Mouse (Mus musculus): ENCODE data around the gene Rpl14. TPM values are rescaled to one million over a fixed set of nuclear protein-coding genes. Genes with fewer than 3 reads are reported as not detected.
"Not testable (repeated sequence)": the region's sequence is repeated elsewhere in the genome, so short reads cannot be mapped to it uniquely, and the experiment has no call there.

The Rpl14 gene
- 783 and 843 TPM in 2 replicates for polyA plus RNA-seq (2015; fragmentation: Nextera tagmentation; extraction: Ambion mirVana)

GRCm38 (mm10) chr9:120570741-120571592, at the start of gene Rpl14:
Gene Rpl14 (plus strand): TSS chr9:120571444.
- Histone ChIP-seq H3K36me3 (peaks cover 37% of the 10 kb centered on the region), H3K4me3 (replicated peaks) (peak within 1 kb of the TSS; percentile 97), H3K9ac (peak within 1 kb of the TSS; percentile 97), H3K27me3 (no peaks in the 10 kb centered on the region), H3K27ac (peak within 1 kb of the TSS; percentile 89), H3K4me1 (peaks cover 27% of the 10 kb centered on the region), H3K9me3 (replicated peaks) (no peaks in the 10 kb centered on the region), H3K4me2 (peak within 1 kb of the TSS; percentile 90)
- ATAC-seq (replicated peaks; ENCODE audit: low FRiP score): peak; percentile 96
- WGBS: 4% methylated on average over 43 of the region's 43 CpGs

- 75% methylated on average over 4 of the region's 4 CpGs for WGBS
These were observed 44.0 kb upstream of the Rpl14 start for GRCm38 (mm10) chr9:120527270-120527669.

GRCm38 (mm10) chr9:120527919-120528318, 43.3 kb upstream of the Rpl14 start:
- H3K9me3 ChIP-seq (replicated peaks): no peaks in the 10 kb centered on the region
- no peak overlapping the region for H3K4me2 ChIP-seq
- H3K4me3 ChIP-seq (replicated peaks): no peak overlapping the region
- no peaks in the 10 kb centered on the region for H3K27me3 ChIP-seq
- H3K9ac ChIP-seq: no peak overlapping the region
- no peak for ATAC-seq (replicated peaks; ENCODE audit: low FRiP score)
- no peaks in the 10 kb centered on the region for H3K4me1 ChIP-seq
- H3K36me3 ChIP-seq: no peaks in the 10 kb centered on the region
- 94% methylated on average over 8 of the region's 8 CpGs for WGBS
- no peak overlapping the region for H3K27ac ChIP-seq

More at GRCm38 (mm10) chr9:120527270-120527669, 44.0 kb upstream of the Rpl14 start:
- H3K4me1 ChIP-seq: no peaks in the 10 kb centered on the region
- no peak overlapping the region for H3K4me3 ChIP-seq (replicated peaks)
- H3K27ac ChIP-seq: no peak overlapping the region
- no peak overlapping the region for H3K4me2 ChIP-seq
- no peaks in the 10 kb centered on the region for H3K36me3 ChIP-seq
- ATAC-seq (replicated peaks; ENCODE audit: low FRiP score): no peak
- no peaks in the 10 kb centered on the region for H3K27me3 ChIP-seq
- H3K9me3 ChIP-seq (replicated peaks): no peaks in the 10 kb centered on the region
- no peak overlapping the region for H3K9ac ChIP-seq

GRCm38 (mm10) chr9:120528815-120529510, 42.3 kb upstream of the Rpl14 start:
- Histone ChIP-seq H3K4me1 (no peaks in the 10 kb centered on the region), H3K36me3 (no peaks in the 10 kb centered on the region), H3K27me3 (no peaks in the 10 kb centered on the region), H3K4me2 (no peak overlapping the region), H3K27ac (no peak overlapping the region), H3K9me3 (replicated peaks) (no peaks in the 10 kb centered on the region), H3K9ac (no peak overlapping the region), H3K4me3 (replicated peaks) (no peak overlapping the region)
- WGBS: 84% methylated on average over 17 of the region's 17 CpGs
- ATAC-seq (replicated peaks; ENCODE audit: low FRiP score): no peak

- Histone ChIP-seq H3K9ac (no peak overlapping the region), H3K9me3 (replicated peaks) (no peaks in the 10 kb centered on the region), H3K36me3 (no peaks in the 10 kb centered on the region), H3K4me2 (no peak overlapping the region), H3K4me3 (replicated peaks) (no peak overlapping the region), H3K27ac (no peak overlapping the region), H3K27me3 (no peaks in the 10 kb centered on the region), H3K4me1 (no peaks in the 10 kb centered on the region)
- no peak for ATAC-seq (replicated peaks; ENCODE audit: low FRiP score)
- 86% methylated on average over 5 of the region's 5 CpGs for WGBS
These were observed 40.8 kb upstream of the Rpl14 start for GRCm38 (mm10) chr9:120530471-120530870.

- H3K9ac ChIP-seq: no peak overlapping the region
- no peak overlapping the region for H3K4me2 ChIP-seq
- WGBS: 79% methylated on average over 6 of the region's 6 CpGs
- no peak overlapping the region for H3K27ac ChIP-seq
- ATAC-seq (replicated peaks; ENCODE audit: low FRiP score): no peak
- H3K36me3 ChIP-seq: no peaks in the 10 kb centered on the region
- no peaks in the 10 kb centered on the region for H3K27me3 ChIP-seq
- no peaks in the 10 kb centered on the region for H3K9me3 ChIP-seq (replicated peaks)
- H3K4me3 ChIP-seq (replicated peaks): no peak overlapping the region
- no peaks in the 10 kb centered on the region for H3K4me1 ChIP-seq
These were observed 39.2 kb upstream of the Rpl14 start for GRCm38 (mm10) chr9:120532062-120532461.

- Histone ChIP-seq H3K27me3 (0 out of 2 replicates have a peak, but pooled peaks cover under 1% of the 10 kb centered on the region), H3K4me1 (no peaks in the 10 kb centered on the region), H3K36me3 (no peaks in the 10 kb centered on the region), H3K4me2 (no peak overlapping the region), H3K4me3 (replicated peaks) (no peak overlapping the region), H3K9me3 (replicated peaks) (no peaks in the 10 kb centered on the region), H3K27ac (no peak overlapping the region), H3K9ac (no peak overlapping the region)
- ATAC-seq (replicated peaks; ENCODE audit: low FRiP score): no peak
- 82% methylated on average over 6 of the region's 6 CpGs for WGBS
These were observed 38.6 kb upstream of the Rpl14 start for GRCm38 (mm10) chr9:120532691-120533090.

GRCm38 (mm10) chr9:120533446-120533950, 37.7 kb upstream of the Rpl14 start:
- H3K9ac ChIP-seq; H3K27ac ChIP-seq; ATAC-seq (replicated peaks; ENCODE audit: low FRiP score); H3K4me2 ChIP-seq; H3K4me3 ChIP-seq (replicated peaks); H3K4me1 ChIP-seq; H3K27me3 ChIP-seq; H3K36me3 ChIP-seq; H3K9me3 ChIP-seq (replicated peaks): not testable (repeated sequence)
- 93% methylated on average over 8 of the region's 8 CpGs for WGBS

GRCm38 (mm10) chr9:120539662-120540251, 31.5 kb upstream of the Rpl14 start, which contains the start of gene Entpd3:
Gene Entpd3 (plus strand): TSS chr9:120539818.
- Histone ChIP-seq H3K4me1 (peaks cover 17% of the 10 kb centered on the region), H3K36me3 (no peaks in the 10 kb centered on the region), H3K27ac (no peak within 1 kb of the TSS), H3K4me3 (replicated peaks) (peak within 1 kb of the TSS; percentile 47), H3K27me3 (peaks cover 41% of the 10 kb centered on the region), H3K4me2 (peak within 1 kb of the TSS; percentile 92), H3K9ac (peak within 1 kb of the TSS; percentile 45), H3K9me3 (replicated peaks) (no peaks in the 10 kb centered on the region)
- ATAC-seq (replicated peaks; ENCODE audit: low FRiP score): peak; percentile 62
- 1% methylated on average over 31 of the region's 31 CpGs for WGBS

GRCm38 (mm10) chr9:120541411-120541810, 29.8 kb upstream of the Rpl14 start:
- Histone ChIP-seq H3K27ac (no peak overlapping the region), H3K4me2 (no peak overlapping the region), H3K27me3 (peaks cover 41% of the 10 kb centered on the region), H3K4me3 (replicated peaks) (no peak overlapping the region), H3K36me3 (no peaks in the 10 kb centered on the region), H3K4me1 (peaks cover 17% of the 10 kb centered on the region), H3K9ac (no peak overlapping the region), H3K9me3 (replicated peaks) (no peaks in the 10 kb centered on the region)
- no CpG with 5 or more reads among the region's 2 CpGs for WGBS
- peak; percentile 70 for ATAC-seq (replicated peaks; ENCODE audit: low FRiP score)

- no peaks in the 10 kb centered on the region for H3K36me3 ChIP-seq
- no peak overlapping the region for H3K4me3 ChIP-seq (replicated peaks)
- peaks cover 41% of the 10 kb centered on the region for H3K27me3 ChIP-seq
- no peaks in the 10 kb centered on the region for H3K9me3 ChIP-seq (replicated peaks)
- 6% methylated on average over 6 of the region's 6 CpGs for WGBS
- ATAC-seq (replicated peaks; ENCODE audit: low FRiP score): no peak
- no peak overlapping the region for H3K27ac ChIP-seq
- peaks cover 23% of the 10 kb centered on the region for H3K4me1 ChIP-seq
- H3K9ac ChIP-seq: no peak overlapping the region
- H3K4me2 ChIP-seq: no peak overlapping the region
These were observed 29.0 kb upstream of the Rpl14 start for GRCm38 (mm10) chr9:120542241-120542640.

- Histone ChIP-seq H3K27ac (no peak overlapping the region), H3K4me1 (peaks cover 20% of the 10 kb centered on the region), H3K4me3 (replicated peaks) (no peak overlapping the region), H3K4me2 (no peak overlapping the region), H3K9ac (no peak overlapping the region), H3K9me3 (replicated peaks) (no peaks in the 10 kb centered on the region), H3K27me3 (peaks cover 10% of the 10 kb centered on the region), H3K36me3 (no peaks in the 10 kb centered on the region)
- WGBS: 81% methylated on average over 2 of the region's 2 CpGs
- no peak for ATAC-seq (replicated peaks; ENCODE audit: low FRiP score)
These were observed 25.2 kb upstream of the Rpl14 start for GRCm38 (mm10) chr9:120545994-120546393.

All from kidney, embryonic 15.5 days (tissue).